Mouse (Mus musculus): Measurements from ENCODE around the gene Vil1. TPM values are rescaled to one million over a fixed set of nuclear protein-coding genes. Genes with fewer than 3 reads are reported as not detected.

Gene Vil1
- total and polyA plus RNA-seq, 3 experiments = 0.04 TPM; not detected in 1

GRCm38 (mm10) chr1:74391844-74392441 is 17.2 kb upstream of the Vil1 start:
- H3K27ac ChIP-seq (ENCODE audit: control insufficient read depth, low read depth, low read length) = peak overlapping the region; percentile 71
- peak overlapping the region; percentile 98 for H3K9ac ChIP-seq (ENCODE audit: control insufficient read depth, low read depth, low read length, poor library complexity, severe bottlenecking)
- peaks cover 0 to 16% of the 10 kb centered on the region in 2 experiments; a peak in 3 of 4 replicates for H3K4me1 ChIP-seq (ENCODE audit: control insufficient read depth in 1 of 2, insufficient read depth in 2 of 2, low read length in 2 of 2)
- H3K27me3 ChIP-seq (ENCODE audit: control insufficient read depth in 1 of 2, insufficient read depth in 2 of 2, low read length in 2 of 2) = no peaks in the 10 kb centered on the region
- H3K36me3 ChIP-seq (ENCODE audit: control insufficient read depth in 1 of 2, insufficient read depth in 2 of 2, low read length in 2 of 2) = peaks cover 0 to 10% of the 10 kb centered on the region in 2 experiments; a peak in 2 of 4 replicates
- H3K4me3 ChIP-seq (ENCODE audit: control insufficient read depth in 1 of 2, insufficient read depth in 1 of 2, low read depth in 2 of 2, low read length in 2 of 2) = peak overlapping the region; percentile 78 to 85
- DNase-seq (ENCODE audit: low read depth, low spot score) = peak; percentile 77
- H3K9me3 ChIP-seq (replicated peaks; ENCODE audit: insufficient read depth, low read length) = no peaks in the 10 kb centered on the region
- peaks cover 14% of the 10 kb centered on the region for H3K79me2 ChIP-seq (ENCODE audit: control insufficient read depth, insufficient read depth, low read length, poor library complexity)
- 0 out of 4 replicates have a peak, but pooled peaks of 1 of the 2 experiments have one; percentile 53 for TF ChIP-seq POLR2A (IDR thresholded peaks at IDR 0.05; ENCODE audit: control insufficient read depth in 1 of 2, insufficient read depth in 1 of 2, low read depth in 1 of 2, low read length in 2 of 2, poor library complexity in 1 of 2)
- no peak for TF ChIP-seq GATA1 (IDR thresholded peaks at IDR 0.05; ENCODE audit: low read depth, low read length)
- no peak for TF ChIP-seq MEF2A (IDR thresholded peaks at IDR 0.05; ENCODE audit: extremely low read depth, insufficient replicate concordance, low read depth, low read length, poor library complexity, severe bottlenecking)
- TF ChIP-seq NRF1 (IDR thresholded peaks at IDR 0.05; ENCODE audit: insufficient read depth, low read depth, low read length, poor library complexity, severe bottlenecking) = no peak
- no peak for TF ChIP-seq ZKSCAN1 (IDR thresholded peaks at IDR 0.05; ENCODE audit: low read depth, low read length)
- no peak for TF ChIP-seq RAD21 (IDR thresholded peaks at IDR 0.05; ENCODE audit: low read depth, low read length)
- no peak; the same call in 1 of the 2 replicates for TF ChIP-seq CHD2 (IDR thresholded peaks at IDR 0.05; ENCODE audit: low read length)
- TF ChIP-seq MXI1 (IDR thresholded peaks at IDR 0.05; ENCODE audit: low read depth, low read length) = no peak; the same call in 1 of the 2 replicates
- peak; percentile 37; the same call in 1 of the 2 replicates for TF ChIP-seq ZMIZ1 (IDR thresholded peaks at IDR 0.05; ENCODE audit: low read depth, low read length)
- TF ChIP-seq SIN3A (IDR thresholded peaks at IDR 0.05; ENCODE audit: low read length) = no peak; the same call in none of the 2 replicates
- no peak for TF ChIP-seq CTCF (IDR thresholded peaks at IDR 0.05 in 2 of 3, conservative IDR thresholded peaks at IDR 0.05 in 1 of 3; ENCODE audit: control insufficient read depth in 1 of 3, insufficient read depth in 1 of 3, low read depth in 2 of 3, low read length in 3 of 3, poor library complexity in 1 of 3, severe bottlenecking in 1 of 3)
- TF ChIP-seq NELFE (IDR thresholded peaks at IDR 0.05; ENCODE audit: low read depth, low read length) = peak; percentile 42; the same call in 1 of the 2 replicates
- no peak for TF ChIP-seq GABPA (IDR thresholded peaks at IDR 0.05; ENCODE audit: low read depth, low read length)
- TF ChIP-seq RCOR1 (IDR thresholded peaks at IDR 0.05; ENCODE audit: low read depth, low read length) = no peak
- TF ChIP-seq ZNF384 (IDR thresholded peaks at IDR 0.05; ENCODE audit: low read depth, low read length) = no peak
- no peak for TF ChIP-seq ELF1 (IDR thresholded peaks at IDR 0.05; ENCODE audit: low read depth, low read length)
- no peak for TF ChIP-seq JUND (IDR thresholded peaks at IDR 0.05; ENCODE audit: low read depth, low read length)
- no peak for TF ChIP-seq MAX (IDR thresholded peaks at IDR 0.05; ENCODE audit: low read length)
- TF ChIP-seq MAFK (IDR thresholded peaks at IDR 0.05; ENCODE audit: borderline replicate concordance, low read depth, low read length) = no peak
- no peak for TF ChIP-seq BHLHE40 (IDR thresholded peaks at IDR 0.05; ENCODE audit: borderline replicate concordance, low read depth, low read length)
- TF ChIP-seq TAL1 (IDR thresholded peaks at IDR 0.05; ENCODE audit: low read length) = no peak
- no peak for TF ChIP-seq TBP (IDR thresholded peaks at IDR 0.05; ENCODE audit: low read depth, low read length)
- peak; percentile 78; the same call in 1 of the 2 replicates for TF ChIP-seq E2F4 (IDR thresholded peaks at IDR 0.05; ENCODE audit: borderline replicate concordance, low read depth, low read length)
- no peak for TF ChIP-seq ETS1 (IDR thresholded peaks at IDR 0.05; ENCODE audit: low read depth, low read length)
- TF ChIP-seq ZC3H11A (IDR thresholded peaks at IDR 0.05; ENCODE audit: low read depth, low read length) = no peak
- TF ChIP-seq KAT2A (conservative IDR thresholded peaks at IDR 0.05; ENCODE audit: low read depth, low read length) = no peak; the same call in 1 of the 2 replicates
- TF ChIP-seq MYB (IDR thresholded peaks at IDR 0.05; ENCODE audit: low read depth, low read length) = no peak
- TF ChIP-seq TCF12 (IDR thresholded peaks at IDR 0.05; ENCODE audit: low read depth, low read length) = peak; percentile 28; the same call in 1 of the 2 replicates
- no peak for TF ChIP-seq UBTF (IDR thresholded peaks at IDR 0.05; ENCODE audit: borderline replicate concordance, insufficient read depth, low read depth, low read length)
- peak; percentile 57; the same call in 1 of the 2 replicates for TF ChIP-seq MAZ (IDR thresholded peaks at IDR 0.05; ENCODE audit: low read depth, low read length)
- no peak for TF ChIP-seq CHD1 (IDR thresholded peaks at IDR 0.05; ENCODE audit: low read depth, low read length)
- no peak for TF ChIP-seq USF2 (IDR thresholded peaks at IDR 0.05; ENCODE audit: borderline replicate concordance in 1 of 2, insufficient read depth in 1 of 2, low read depth in 1 of 2, low read length in 2 of 2)
- peak in 1 of 2 experiments; percentile 28; a peak in 1 of 4 replicates for TF ChIP-seq EP300 (IDR thresholded peaks at IDR 0.05; ENCODE audit: low read depth in 1 of 2, low read length in 2 of 2)
- no peak for TF ChIP-seq USF1 (IDR thresholded peaks at IDR 0.05; ENCODE audit: low read depth, low read length)
- TF ChIP-seq POLR2AphosphoS2 (IDR thresholded peaks at IDR 0.05; ENCODE audit: low read length) = no peak
- TF ChIP-seq HCFC1 (IDR thresholded peaks at IDR 0.05; ENCODE audit: low read depth, low read length) = peak; percentile 27

Data from MEL (cell line).